Mouse (Mus musculus) liver, embryonic 15.5 days (tissue): ENCODE measurements around the gene Lpo. TPM values are rescaled to one million over a fixed set of nuclear protein-coding genes. Genes with fewer than 3 reads are reported as not detected.
"Not testable (repeated sequence)": the region's sequence is repeated elsewhere in the genome, so short reads cannot be mapped to it uniquely, and the experiment has no call there.

Source experiments
- ATAC-seq: fragments of 200-750 bp; cut with Nextera tagmentation; 2 replicates; pipeline ENCODE4 v1.8.0; 2017; ENCODE audit warnings: moderate number of reproducible peaks, mild to moderate bottlenecking, moderate library complexity; ENCODE audit not compliant: insufficient read depth
- H3K27ac ChIP-seq: fragments of 300-500 bp; sonication (generic); replicated peaks from 2 replicates; pipeline ENCODE4 v1.5.1; 2015; ENCODE audit warnings: mild to moderate bottlenecking, inconsistent platforms
- H3K27me3 ChIP-seq: fragments of 300-500 bp; sonication (generic); 2 replicates; pipeline ENCODE4 v1.6.1; 2015; ENCODE audit warnings: mild to moderate bottlenecking, inconsistent platforms
- H3K36me3 ChIP-seq: fragments of 300-500 bp; sonication (generic); replicated peaks from 2 replicates; pipeline ENCODE4 v1.6.1; 2015; ENCODE audit warnings: moderate library complexity, mild to moderate bottlenecking, inconsistent platforms
- H3K4me1 ChIP-seq: fragments of 300-500 bp; sonication (generic); replicated peaks from 2 replicates; pipeline ENCODE4 v1.6.1; 2015; ENCODE audit warnings: inconsistent platforms
- H3K4me2 ChIP-seq: fragments of 300-500 bp; sonication (generic); 2 replicates; pipeline ENCODE4 v1.6.1; 2015; ENCODE audit warnings: moderate library complexity, mild to moderate bottlenecking, inconsistent platforms
- H3K4me3 ChIP-seq: fragments of 300-500 bp; sonication (generic); replicated peaks from 2 replicates; pipeline ENCODE4 v1.5.1; 2015; ENCODE audit warnings: mild to moderate bottlenecking, inconsistent platforms
- H3K9ac ChIP-seq: fragments of 300-500 bp; sonication (generic); 2 replicates; pipeline ENCODE4 v1.6.1; 2015; ENCODE audit warnings: moderate library complexity, mild to moderate bottlenecking, inconsistent platforms
- H3K9me3 ChIP-seq: fragments of 300-500 bp; sonication (generic); replicated peaks from 2 replicates; pipeline ENCODE4 v1.6.1; 2016; ENCODE audit warnings: inconsistent platforms
- WGBS: fragments of 180-500 bp; shearing (Covaris S2); methylation state at CpG from one replicate; pipeline ENCODE4 v1.1.7; 2015; ENCODE audit warnings: mixed read lengths; ENCODE audit not compliant: insufficient replicate concordance; 5-methylcytosine and 5-hydroxymethylcytosine counted together
- polyA plus RNA-seq: library from polyadenylated mRNA; unstranded; fragments of >200 nt; fragmentation: Nextera tagmentation; extraction: Ambion mirVana; gene quantifications from 2 replicates; pipeline ENCODE4 v1.2.1, GENCODE M21; 2015

The Lpo gene
- polyA plus RNA-seq = 0.03 TPM in 1 of 2 replicates, not detected in the other

DNA sequence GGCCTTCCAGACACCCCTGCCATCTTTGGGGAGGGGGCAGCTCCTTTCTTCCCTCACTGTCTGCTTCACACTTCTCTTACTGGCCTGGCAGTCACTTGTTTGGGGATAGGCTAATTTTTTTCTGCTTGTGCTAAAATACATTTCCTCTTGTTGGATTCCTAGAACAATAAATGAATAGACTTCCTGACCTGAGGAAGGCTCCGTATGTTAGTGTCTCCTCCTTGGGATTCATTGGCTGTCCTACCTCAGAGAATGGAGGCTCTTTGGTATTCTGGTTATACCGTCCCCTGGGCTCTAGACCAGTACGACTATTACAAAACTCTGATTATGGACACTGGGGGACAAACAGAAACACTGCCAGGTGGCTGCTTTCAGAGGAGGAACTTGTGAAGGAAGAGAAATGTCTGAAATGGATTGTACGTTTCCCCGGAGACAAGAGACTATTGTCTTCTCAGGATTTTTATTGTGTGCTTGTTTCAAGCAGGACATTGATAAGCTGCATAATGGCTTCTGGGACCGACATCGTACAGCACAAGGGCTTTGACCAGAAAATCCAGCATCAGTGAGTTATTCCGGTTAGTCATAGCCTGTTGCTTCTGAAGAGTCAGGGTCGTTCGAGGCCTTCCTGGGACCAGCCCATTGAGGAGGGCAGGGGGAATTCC, at the start of gene Lpo:
Gene Lpo (minus strand): TSS at position 51 of the 662 bp plus-strand sequence.
- ATAC-seq = no peak
- Histone ChIP-seq H3K9me3 (no peaks in the 10 kb centered on the region), H3K27me3 (peaks cover 12% of the 10 kb centered on the region; the same call in 1 of the 2 replicates), H3K4me2 (no peak within 1 kb of the TSS), H3K36me3 (no peaks in the 10 kb centered on the region), H3K4me1 (no peaks in the 10 kb centered on the region), H3K9ac (no peak within 1 kb of the TSS), H3K4me3 (no peak within 1 kb of the TSS), H3K27ac (no peak within 1 kb of the TSS)
- WGBS = 52% methylated on average over 10 of the region's 10 CpGs

DNA sequence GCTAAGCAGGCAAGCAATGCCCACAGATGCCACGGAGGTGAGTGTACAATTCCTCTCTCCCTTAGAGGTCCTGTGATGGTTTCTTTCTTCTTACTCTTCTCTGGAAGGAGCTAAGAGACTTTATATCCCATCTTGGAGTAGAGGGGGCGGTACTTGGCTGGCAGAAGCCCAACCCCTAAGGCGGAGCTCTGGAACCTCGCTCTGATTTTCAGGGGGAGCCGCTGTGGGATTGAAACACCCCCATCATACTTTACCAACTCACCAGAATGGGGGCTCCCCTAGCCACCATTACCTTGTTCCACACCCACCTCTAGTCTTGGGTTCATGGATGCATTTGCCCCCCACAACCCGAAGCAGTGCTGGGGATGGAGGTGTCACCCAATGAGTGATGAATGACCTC, 47.3 kb upstream of the Lpo start, which contains the start of gene Epx:
Gene Epx (minus strand): TSS at position 101 of the 400 bp plus-strand sequence.
- ATAC-seq = no peak
- no peaks in the 10 kb centered on the region for H3K9me3 ChIP-seq

DNA sequence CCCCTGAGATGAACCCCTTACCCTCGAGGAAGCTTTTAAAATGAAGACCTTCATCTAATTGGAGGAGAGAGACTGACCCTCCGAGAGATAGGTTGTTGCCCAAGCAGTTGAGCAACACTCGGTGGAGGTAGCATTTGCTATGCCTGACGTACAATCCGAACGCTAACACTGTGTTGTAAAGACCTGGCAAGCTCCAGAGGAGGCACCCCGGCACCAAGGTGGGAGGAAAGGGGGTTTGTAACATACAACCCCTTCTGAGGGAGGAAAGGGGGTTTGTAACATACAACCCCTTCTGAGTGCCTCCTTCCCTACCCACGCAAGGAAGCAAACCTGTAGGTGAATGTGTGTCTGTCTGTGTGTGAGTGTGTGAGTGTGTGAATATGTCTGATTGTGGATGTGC, 43.7 kb upstream of the Lpo start:
- H3K4me3 ChIP-seq = no peak overlapping the region
- H3K9ac ChIP-seq = no peak overlapping the region
- no peaks in the 10 kb centered on the region for H3K9me3 ChIP-seq
- H3K36me3 ChIP-seq = no peaks in the 10 kb centered on the region
- H3K4me1 ChIP-seq = no peaks in the 10 kb centered on the region
- WGBS = 45% methylated on average over 8 of the region's 8 CpGs
- no peak for ATAC-seq
- H3K27ac ChIP-seq = no peak overlapping the region
- H3K4me2 ChIP-seq = no peak overlapping the region
- no peaks in the 10 kb centered on the region; the same call in 1 of the 2 replicates for H3K27me3 ChIP-seq

More for the DNA sequence above, 47.3 kb upstream of the Lpo start, which contains the start of gene Epx:
- H3K36me3 ChIP-seq = no peaks in the 10 kb centered on the region
- WGBS = 62% methylated on average over 6 of the region's 6 CpGs
- no peak within 1 kb of the TSS for H3K27ac ChIP-seq
- no peak within 1 kb of the TSS for H3K4me2 ChIP-seq
- H3K9ac ChIP-seq = no peak within 1 kb of the TSS
- no peaks in the 10 kb centered on the region for H3K4me1 ChIP-seq
- no peak within 1 kb of the TSS for H3K4me3 ChIP-seq
- H3K27me3 ChIP-seq = no peaks in the 10 kb centered on the region; the same call in 1 of the 2 replicates

- Histone ChIP-seq H3K4me2 (no peak overlapping the region), H3K4me3 (no peak overlapping the region), H3K36me3 (no peaks in the 10 kb centered on the region), H3K4me1 (no peaks in the 10 kb centered on the region), H3K9ac (no peak overlapping the region), H3K9me3 (no peaks in the 10 kb centered on the region), H3K27ac (no peak overlapping the region), H3K27me3 (no peaks in the 10 kb centered on the region; the same call in 1 of the 2 replicates)
- 65% methylated on average over 2 of the region's 2 CpGs for WGBS
- no peak for ATAC-seq
Observed at GRCm38 (mm10) chr11:87870096-87870495, 42.0 kb upstream of the Lpo start.

DNA sequence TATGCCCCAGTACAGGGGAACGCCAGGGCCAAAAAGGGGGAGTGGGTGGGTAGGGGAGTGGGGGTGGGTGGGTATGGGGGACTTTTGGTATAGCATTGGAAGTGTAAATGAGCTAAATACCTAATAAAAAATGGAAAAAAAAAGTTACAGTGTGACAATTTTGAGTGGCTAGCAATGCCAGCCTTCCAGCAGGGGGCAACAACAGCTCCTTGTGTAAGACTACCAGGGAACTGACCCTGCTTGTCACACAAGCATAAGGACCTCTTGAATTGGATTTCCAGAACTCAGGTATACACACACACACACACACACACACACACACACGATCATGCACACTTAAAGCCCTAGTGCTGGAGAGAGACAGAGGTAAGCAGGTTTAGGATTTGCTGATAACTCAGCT, 38.8 kb upstream of the Lpo start:
- ATAC-seq, H3K36me3 ChIP-seq: not testable (repeated sequence)
- 45% methylated on average over 1 of the region's 2 CpGs for WGBS

DNA sequence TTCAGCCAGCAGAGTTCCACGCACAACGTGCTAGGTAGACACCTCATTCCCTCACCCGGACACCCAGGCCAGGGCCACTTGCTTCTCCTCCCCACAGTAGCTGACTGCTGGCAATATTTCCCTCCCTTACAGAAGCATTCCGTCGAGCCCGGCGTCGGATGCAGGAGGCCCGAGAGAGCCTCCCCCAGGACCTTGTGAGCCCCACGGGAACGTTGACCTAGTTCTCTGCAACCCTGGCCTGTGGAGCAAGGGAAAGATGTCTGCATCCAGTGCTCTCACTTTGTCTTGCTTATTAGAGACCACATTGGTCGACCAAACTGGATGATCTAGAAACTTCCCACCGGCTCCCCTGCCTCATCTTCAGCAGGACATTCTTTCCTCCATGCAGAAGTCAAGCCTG, 34.7 kb upstream of the Lpo start:
- no peak overlapping the region for H3K27ac ChIP-seq
- H3K4me3 ChIP-seq = no peak overlapping the region
- no peak overlapping the region for H3K4me2 ChIP-seq
- 73% methylated on average over 13 of the region's 13 CpGs for WGBS
- no peak overlapping the region for H3K9ac ChIP-seq
- no peak for ATAC-seq
- H3K9me3 ChIP-seq = no peaks in the 10 kb centered on the region
- H3K36me3 ChIP-seq = no peaks in the 10 kb centered on the region
- no peaks in the 10 kb centered on the region for H3K27me3 ChIP-seq
- no peaks in the 10 kb centered on the region for H3K4me1 ChIP-seq

More for the DNA sequence above, 38.8 kb upstream of the Lpo start:
- H3K4me1 ChIP-seq, H3K9ac ChIP-seq, H3K27ac ChIP-seq, H3K9me3 ChIP-seq, H3K4me2 ChIP-seq, H3K4me3 ChIP-seq, H3K27me3 ChIP-seq: not testable (repeated sequence)

- no peak overlapping the region for H3K4me3 ChIP-seq
- no peaks in the 10 kb centered on the region for H3K27me3 ChIP-seq
- no peak overlapping the region for H3K9ac ChIP-seq
- no peaks in the 10 kb centered on the region for H3K36me3 ChIP-seq
- WGBS = 67% methylated on average over 9 of the region's 9 CpGs
- no peaks in the 10 kb centered on the region for H3K4me1 ChIP-seq
- no peak overlapping the region for H3K4me2 ChIP-seq
- no peak overlapping the region for H3K27ac ChIP-seq
- no peaks in the 10 kb centered on the region for H3K9me3 ChIP-seq
- no peak for ATAC-seq
Observed at GRCm38 (mm10) chr11:87860426-87860825, 32.3 kb upstream of the Lpo start.

- Histone ChIP-seq H3K36me3 (no peaks in the 10 kb centered on the region), H3K9ac (no peak overlapping the region), H3K27ac (no peak overlapping the region), H3K4me2 (no peak overlapping the region), H3K4me3 (no peak overlapping the region), H3K9me3 (no peaks in the 10 kb centered on the region), H3K27me3 (no peaks in the 10 kb centered on the region), H3K4me1 (no peaks in the 10 kb centered on the region)
- no peak for ATAC-seq
- 75% methylated on average over 11 of the region's 11 CpGs for WGBS
Observed at GRCm38 (mm10) chr11:87859273-87859672, 31.2 kb upstream of the Lpo start.

DNA sequence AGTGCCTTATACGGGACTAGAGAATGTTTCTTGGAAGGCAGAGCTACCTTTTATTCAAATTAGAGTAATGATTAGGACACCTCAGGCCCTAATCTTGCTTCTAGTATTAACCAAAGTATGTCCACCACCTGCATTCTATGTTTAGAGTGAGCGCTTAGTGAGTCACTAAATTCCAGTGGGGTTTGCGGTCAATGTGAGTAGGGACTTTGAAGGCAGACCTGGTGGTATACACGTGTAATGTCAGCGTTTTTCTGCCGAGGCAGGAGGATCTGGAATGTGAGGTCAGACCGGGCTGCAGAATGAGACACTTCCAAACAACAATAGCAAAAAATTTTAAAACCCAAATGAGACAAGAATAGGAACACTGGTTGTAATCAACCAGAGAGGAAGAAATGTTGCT, 26.5 kb upstream of the Lpo start:
- no peak for ATAC-seq
- Histone ChIP-seq H3K27me3 (no peaks in the 10 kb centered on the region), H3K9me3 (no peaks in the 10 kb centered on the region), H3K4me3 (no peak overlapping the region), H3K36me3 (no peaks in the 10 kb centered on the region), H3K9ac (no peak overlapping the region), H3K4me2 (no peak overlapping the region), H3K4me1 (peaks cover 7% of the 10 kb centered on the region), H3K27ac (no peak overlapping the region)
- 65% methylated on average over 7 of the region's 7 CpGs for WGBS

- Histone ChIP-seq H3K9me3 (no peaks in the 10 kb centered on the region), H3K36me3 (no peaks in the 10 kb centered on the region), H3K27me3 (no peaks in the 10 kb centered on the region), H3K9ac (peak overlapping the region; percentile 20; the same call in 1 of the 2 replicates), H3K4me3 (peak overlapping the region; percentile 61), H3K4me2 (peak overlapping the region; percentile 73), H3K27ac (no peak overlapping the region), H3K4me1 (peaks cover 7% of the 10 kb centered on the region)
- 35% methylated on average over 8 of the region's 8 CpGs for WGBS
- ATAC-seq = no peak
Observed at GRCm38 (mm10) chr11:87853597-87853954, 25.5 kb upstream of the Lpo start.

DNA sequence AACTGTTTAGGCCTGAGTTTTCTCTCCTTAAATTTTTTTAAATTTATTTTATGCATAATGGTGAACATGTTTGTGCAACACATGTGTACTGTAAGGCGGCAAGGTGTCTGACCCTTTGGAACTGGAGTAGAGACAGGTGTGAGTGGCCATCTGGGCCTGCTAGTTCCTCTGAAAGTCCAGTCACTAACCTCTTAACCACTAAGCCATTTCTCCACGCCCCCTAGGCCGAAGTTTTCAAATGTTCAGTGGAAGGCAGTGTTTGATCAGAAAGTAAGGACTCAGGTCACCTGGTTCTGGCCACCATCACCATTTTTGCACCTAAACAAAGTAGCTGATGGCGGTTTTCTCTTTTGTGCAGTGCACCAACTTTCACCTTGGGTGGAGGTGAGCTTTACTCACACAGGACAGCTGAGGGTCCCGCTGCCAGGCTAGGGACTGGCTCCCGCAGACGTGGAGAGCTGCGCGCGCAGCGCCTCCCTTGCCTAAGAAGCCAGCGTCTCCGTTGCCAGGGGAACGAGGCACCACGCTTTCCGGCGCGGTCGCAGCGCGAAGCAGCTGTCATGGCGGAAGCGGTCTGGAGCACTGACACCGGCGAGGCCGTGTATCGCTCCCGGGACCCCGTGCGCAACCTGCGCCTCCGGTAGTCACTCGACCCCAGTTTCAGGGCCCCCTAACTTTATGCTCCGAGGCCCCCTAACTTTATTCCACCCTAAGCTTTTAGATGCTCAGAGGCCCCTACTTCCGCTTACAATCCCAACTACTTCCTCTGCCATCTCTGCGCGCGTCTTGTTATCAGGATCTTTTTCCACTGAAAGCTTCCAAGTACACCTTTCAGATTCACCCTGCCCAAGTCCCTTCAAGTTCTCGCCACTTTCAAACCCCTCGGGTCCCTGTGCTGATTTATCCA, 24.9 kb upstream of the Lpo start, which contains the start of gene Mks1:
Gene Mks1 (plus strand): TSS at position 526 of the 907 bp plus-strand sequence.
- H3K4me1 ChIP-seq = peaks cover 7% of the 10 kb centered on the region
- no peaks in the 10 kb centered on the region for H3K9me3 ChIP-seq
- no peaks in the 10 kb centered on the region for H3K36me3 ChIP-seq
- no peak within 1 kb of the TSS for H3K27ac ChIP-seq
- 3% methylated on average over 40 of the region's 40 CpGs for WGBS
- H3K4me3 ChIP-seq = peak within 1 kb of the TSS; percentile 61
- H3K9ac ChIP-seq = peak within 1 kb of the TSS; percentile 27
- H3K4me2 ChIP-seq = peak within 1 kb of the TSS; percentile 73
- no peaks in the 10 kb centered on the region for H3K27me3 ChIP-seq
- ATAC-seq = peak; percentile 64
